In genomic region chr9:21962010-21962409, GRCm38 (mm10) we compare ENCODE assay signal across 8 mouse cellular contexts. TPM values are rescaled to one million over a fixed set of nuclear protein-coding genes. Genes with fewer than 3 reads are reported as not detected.
A peak's percentile ranks its signal among the peaks of the same experiment; 100 is the strongest.
DNase-seq lines count a peak whose midpoint lies in the region; ATAC-seq lines count a peak whose summit lies in the region.

No protein-coding gene starts in this region.

- no peaks in the 10 kb centered on the region for H3K9me3 ChIP-seq in kidney, embryonic 16.5 days (ENCODE audit: low read length)
- no peaks in the 10 kb centered on the region for H3K9me3 ChIP-seq in hindbrain, embryonic 13.5 days
- H3K9me3 ChIP-seq in midbrain, embryonic 13.5 days, result no peaks in the 10 kb centered on the region

- peak overlapping the region; percentile 56 for H3K4me3 ChIP-seq in kidney, embryonic 16.5 days (ENCODE audit: low read length)
- H3K4me3 ChIP-seq in hindbrain, embryonic 13.5 days, result peak overlapping the region; percentile 38
- peak overlapping the region; percentile 39 for H3K4me3 ChIP-seq in midbrain, embryonic 13.5 days (replicated peaks)

- no peak for DNase-seq in kidney, postnatal 36 days
- no peak for DNase-seq in left cerebral cortex, postnatal 4 days
- no peak for DNase-seq in right cerebral cortex, postnatal 36 days (ENCODE audit: low spot score in 2 of 2)
- DNase-seq in gastrocnemius, adult 18-20 months (ENCODE audit: low spot score), result no peak

- H3K4me2 ChIP-seq in kidney, embryonic 16.5 days (replicated peaks; ENCODE audit: low read depth, low read length), result peak overlapping the region; percentile 93
- peak overlapping the region; percentile 66 for H3K4me2 ChIP-seq in hindbrain, embryonic 13.5 days
- H3K4me2 ChIP-seq in midbrain, embryonic 13.5 days (replicated peaks), result peak overlapping the region; percentile 60

- intact Hi-C loops in left cerebral cortex, postnatal 4 days (cut with DNase I), result no loop called here

- no peak overlapping the region for H3K27ac ChIP-seq in kidney, embryonic 16.5 days (ENCODE audit: low read length)
- no peak overlapping the region for H3K27ac ChIP-seq in hindbrain, embryonic 13.5 days
- no peak overlapping the region for H3K27ac ChIP-seq in midbrain, embryonic 13.5 days

- peaks cover 43% of the 10 kb centered on the region for H3K4me1 ChIP-seq in kidney, embryonic 16.5 days (ENCODE audit: insufficient read depth, low read length)
- peaks cover 30% of the 10 kb centered on the region for H3K4me1 ChIP-seq in hindbrain, embryonic 13.5 days (replicated peaks)
- peaks cover 24% of the 10 kb centered on the region for H3K4me1 ChIP-seq in midbrain, embryonic 13.5 days (replicated peaks)

- peaks cover 7% of the 10 kb centered on the region; the same call in 1 of the 2 replicates for H3K36me3 ChIP-seq in kidney, embryonic 16.5 days (ENCODE audit: insufficient read depth, low read length)
- peaks cover 7% of the 10 kb centered on the region; the same call in 1 of the 2 replicates for H3K36me3 ChIP-seq in hindbrain, embryonic 13.5 days
- H3K36me3 ChIP-seq in midbrain, embryonic 13.5 days, result 0 out of 2 replicates have a peak, but pooled peaks cover 4% of the 10 kb centered on the region

- WGBS in kidney, embryonic 16.5 days, result 0% methylated on average over 15 of the region's 15 CpGs
- under 1% methylated on average over 15 of the region's 15 CpGs for WGBS in hindbrain, embryonic 13.5 days
- WGBS in midbrain, embryonic 13.5 days, result 1% methylated on average over 15 of the region's 15 CpGs

- peaks cover 10% of the 10 kb centered on the region; the same call in 1 of the 2 replicates for H3K27me3 ChIP-seq in kidney, embryonic 16.5 days (ENCODE audit: insufficient read depth, low read length)
- peaks cover 62% of the 10 kb centered on the region for H3K27me3 ChIP-seq in hindbrain, embryonic 13.5 days
- H3K27me3 ChIP-seq in midbrain, embryonic 13.5 days, result peaks cover 55% of the 10 kb centered on the region

- ATAC-seq in kidney, embryonic 16.5 days (ENCODE audit: low FRiP score, low TSS enrichment), result peak; percentile 21; the same call in 1 of the 2 replicates
- ATAC-seq in common myeloid progenitor, adult 5-6 weeks (replicated peaks; ENCODE audit: low read depth, poor library complexity, severe bottlenecking), result peak; percentile 4; the same call in 1 of the 2 replicates
- peak; percentile 15; the same call in 1 of the 2 replicates for ATAC-seq in hindbrain, embryonic 13.5 days (ENCODE audit: low FRiP score)
- ATAC-seq in midbrain, embryonic 13.5 days, result peak; percentile 53

- H3K9ac ChIP-seq in kidney, embryonic 16.5 days (replicated peaks; ENCODE audit: low read length), result peak overlapping the region; percentile 64
- H3K9ac ChIP-seq in hindbrain, embryonic 13.5 days, result peak overlapping the region; percentile 65; the same call in 1 of the 2 replicates
- H3K9ac ChIP-seq in midbrain, embryonic 13.5 days (replicated peaks), result peak overlapping the region; percentile 33

RNA-seq across cellular contexts. Expression of gene Epor, which starts 1.3 kb away (rescaled TPM):
- 11.8 and 15.7 TPM in 2 replicates for polyA plus RNA-seq in kidney, embryonic 16.5 days (2015; fragmentation: Nextera tagmentation; extraction: Ambion mirVana)
- 11.0 and 22.8 TPM in 2 replicates for total RNA-seq in common myeloid progenitor, adult 5-6 weeks (2017)
- polyA plus RNA-seq in hindbrain, embryonic 13.5 days (2015; fragmentation: Nextera tagmentation; extraction: Ambion mirVana), result 1.9 and 2.2 TPM in 2 replicates
- polyA plus RNA-seq in midbrain, embryonic 13.5 days (2015; fragmentation: Nextera tagmentation; extraction: Ambion mirVana), result 1.4 and 2.5 TPM in 2 replicates
- 1 to 10 TPM; 1.9 to 2.4 TPM for total RNA-seq in left cerebral cortex, postnatal 4 days (2021)
- total RNA-seq in gastrocnemius, adult 18-20 months (2021), result under 1 TPM in 1 of 2 experiments, not detected in 1; 0.21 TPM

RNA-seq across cellular contexts. Expression of gene Swsap1, which starts 6.5 kb away (rescaled TPM):
- 9.0 TPM in 2 replicates for polyA plus RNA-seq in kidney, embryonic 16.5 days (2015; fragmentation: Nextera tagmentation; extraction: Ambion mirVana)
- 3.7 and 6.9 TPM in 2 replicates for total RNA-seq in common myeloid progenitor, adult 5-6 weeks (2017)
- polyA plus RNA-seq in hindbrain, embryonic 13.5 days (2015; fragmentation: Nextera tagmentation; extraction: Ambion mirVana), result 9.1 and 9.7 TPM in 2 replicates
- polyA plus RNA-seq in midbrain, embryonic 13.5 days (2015; fragmentation: Nextera tagmentation; extraction: Ambion mirVana), result 9.8 and 12.6 TPM in 2 replicates
- total RNA-seq in left cerebral cortex, postnatal 4 days (2021), result 10 to 100 TPM; 11.8 to 12.6 TPM
- 1 to 10 TPM; 2.1 to 2.3 TPM for total RNA-seq in gastrocnemius, adult 18-20 months (2021)

RNA-seq across cellular contexts. Expression of gene Plppr2, which starts 25.2 kb away (rescaled TPM):
- polyA plus RNA-seq in kidney, embryonic 16.5 days (2015; fragmentation: Nextera tagmentation; extraction: Ambion mirVana), result 10.4 and 10.7 TPM in 2 replicates
- total RNA-seq in common myeloid progenitor, adult 5-6 weeks (2017), result 0.09 TPM in 1 of 2 replicates, not detected in the other
- 67.5 and 71.4 TPM in 2 replicates for polyA plus RNA-seq in hindbrain, embryonic 13.5 days (2015; fragmentation: Nextera tagmentation; extraction: Ambion mirVana)
- polyA plus RNA-seq in midbrain, embryonic 13.5 days (2015; fragmentation: Nextera tagmentation; extraction: Ambion mirVana), result 65.8 and 72.0 TPM in 2 replicates
- total RNA-seq in left cerebral cortex, postnatal 4 days (2021), result 100 to 1,000 TPM; 199 to 225 TPM
- total RNA-seq in gastrocnemius, adult 18-20 months (2021), result under 1 TPM; 0.50 to 0.81 TPM

RNA-seq across cellular contexts. Expression of gene Rgl3, which starts 27.2 kb away (rescaled TPM):
- polyA plus RNA-seq in kidney, embryonic 16.5 days (2015; fragmentation: Nextera tagmentation; extraction: Ambion mirVana), result 33.9 and 34.2 TPM in 2 replicates
- total RNA-seq in common myeloid progenitor, adult 5-6 weeks (2017), result not detected in 2 replicates
- polyA plus RNA-seq in hindbrain, embryonic 13.5 days (2015; fragmentation: Nextera tagmentation; extraction: Ambion mirVana), result 1.1 TPM in 2 replicates
- 1.0 and 1.4 TPM in 2 replicates for polyA plus RNA-seq in midbrain, embryonic 13.5 days (2015; fragmentation: Nextera tagmentation; extraction: Ambion mirVana)
- 1 to 10 TPM in 1 of 2 experiments, under 1 TPM in 1; 0.90 to 1.4 TPM for total RNA-seq in left cerebral cortex, postnatal 4 days (2021)
- total RNA-seq in gastrocnemius, adult 18-20 months (2021), result under 1 TPM; 0.39 to 0.55 TPM

RNA-seq across cellular contexts. Expression of gene Tmem205, which starts 34.7 kb away (rescaled TPM):
- 70.3 and 75.4 TPM in 2 replicates for polyA plus RNA-seq in kidney, embryonic 16.5 days (2015; fragmentation: Nextera tagmentation; extraction: Ambion mirVana)
- 12.1 and 14.1 TPM in 2 replicates for total RNA-seq in common myeloid progenitor, adult 5-6 weeks (2017)
- 47.1 and 48.2 TPM in 2 replicates for polyA plus RNA-seq in hindbrain, embryonic 13.5 days (2015; fragmentation: Nextera tagmentation; extraction: Ambion mirVana)
- polyA plus RNA-seq in midbrain, embryonic 13.5 days (2015; fragmentation: Nextera tagmentation; extraction: Ambion mirVana), result 41.1 and 42.0 TPM in 2 replicates
- 10 to 100 TPM; 28.1 to 31.6 TPM for total RNA-seq in left cerebral cortex, postnatal 4 days (2021)
- total RNA-seq in gastrocnemius, adult 18-20 months (2021), result 10 to 100 TPM; 10.5 to 13.8 TPM

Comparison
In these comparisons a context has a peak if more than half of its experiments do, and no peak if none do; other contexts are left out.
1. RNA of gene Plppr2, which starts 25.2 kb away (total RNA-seq): 199 to 225 TPM in left cerebral cortex, postnatal 4 days; 0.50 to 0.81 TPM in gastrocnemius, adult 18-20 months and 0.09 TPM in common myeloid progenitor, adult 5-6 weeks; every median in the first group is over 100 times any median in the second.
2. Peak in every context shown above with its lines, with median percentiles within 50 percentile points of each other: ATAC-seq, H3K4me2 ChIP-seq, H3K4me3 ChIP-seq and H3K9ac ChIP-seq.